Mouse (Mus musculus) liver, adult 2 months (tissue): ENCODE measurements around the gene 2900092C05Rik.

Experiments
- CTCF ChIP-seq: fragments of 200-500 bp; IDR thresholded peaks from 2 replicates; pipeline ENCODE4 v1.5.1; 2011; ENCODE audit warnings: low read depth, low read length, control low read depth
- POLR2A ChIP-seq: fragments of 200-500 bp; IDR thresholded peaks from 2 replicates; pipeline ENCODE4 v1.6.1; 2011; ENCODE audit warnings: low read length, control low read depth; ENCODE audit not compliant: insufficient read depth; ENCODE audit errors: extremely low read depth

GRCm38 (mm10) chr7:12479525-12479924 lies 32.8 kb upstream of the 2900092C05Rik start:
- TF ChIP-seq CTCF (no peak), POLR2A (no peak)
